Mouse (Mus musculus) limb, embryonic 13.5 days (tissue): Measurements from ENCODE around the gene Krtap15. TPM values are rescaled to one million over a fixed set of nuclear protein-coding genes. Genes with fewer than 3 reads are reported as not detected.

Experiments used
- ATAC-seq: fragments of 200-750 bp; cut with Nextera tagmentation; 2 replicates; pipeline ENCODE4 v1.8.0; 2017; ENCODE audit warnings: low read depth, moderate number of reproducible peaks, moderate TSS enrichment; ENCODE audit not compliant: low FRiP score
- H3K27ac ChIP-seq: fragments of 300-500 bp; sonication (generic); 2 replicates; pipeline ENCODE4 v1.5.1; 2015; ENCODE audit warnings: inconsistent platforms, mild to moderate bottlenecking, moderate library complexity
- H3K27me3 ChIP-seq: fragments of 300-500 bp; sonication (generic); 2 replicates; pipeline ENCODE4 v1.6.1; 2015; ENCODE audit warnings: mild to moderate bottlenecking, inconsistent platforms
- H3K36me3 ChIP-seq: fragments of 300-500 bp; sonication (generic); 2 replicates; pipeline ENCODE4 v1.6.1; 2015; ENCODE audit warnings: inconsistent platforms, mild to moderate bottlenecking, moderate library complexity
- H3K4me1 ChIP-seq: fragments of 300-500 bp; sonication (generic); 2 replicates; pipeline ENCODE4 v1.6.1; 2015; ENCODE audit warnings: inconsistent platforms
- H3K4me2 ChIP-seq: fragments of 300-500 bp; sonication (generic); replicated peaks from 2 replicates; pipeline ENCODE4 v1.6.1; 2015; ENCODE audit warnings: inconsistent platforms, mild to moderate bottlenecking, moderate library complexity
- H3K4me3 ChIP-seq: fragments of 300-500 bp; sonication (generic); 2 replicates; pipeline ENCODE4 v1.5.1; 2015; ENCODE audit warnings: moderate library complexity, mild to moderate bottlenecking, inconsistent platforms
- H3K9ac ChIP-seq: fragments of 300-500 bp; sonication (generic); 2 replicates; pipeline ENCODE4 v1.6.1; 2015; ENCODE audit warnings: mild to moderate bottlenecking, inconsistent platforms
- H3K9me3 ChIP-seq: fragments of 300-500 bp; sonication (generic); 2 replicates; pipeline ENCODE4 v1.6.1; 2016; ENCODE audit warnings: inconsistent platforms
- WGBS: fragments of 180-500 bp; shearing (Covaris S2); methylation state at CpG from one replicate; pipeline ENCODE4 v1.1.7; 2015; 5-methylcytosine and 5-hydroxymethylcytosine counted together
- polyA plus RNA-seq: library from polyadenylated mRNA; unstranded; fragments of >200 nt; fragmentation: Nextera tagmentation; extraction: Ambion mirVana; gene quantifications from 2 replicates; pipeline ENCODE4 v1.2.1, GENCODE M21; 2015

Krtap15 gene
- polyA plus RNA-seq, 1 experiment from 2014 or later: not detected

DNA sequence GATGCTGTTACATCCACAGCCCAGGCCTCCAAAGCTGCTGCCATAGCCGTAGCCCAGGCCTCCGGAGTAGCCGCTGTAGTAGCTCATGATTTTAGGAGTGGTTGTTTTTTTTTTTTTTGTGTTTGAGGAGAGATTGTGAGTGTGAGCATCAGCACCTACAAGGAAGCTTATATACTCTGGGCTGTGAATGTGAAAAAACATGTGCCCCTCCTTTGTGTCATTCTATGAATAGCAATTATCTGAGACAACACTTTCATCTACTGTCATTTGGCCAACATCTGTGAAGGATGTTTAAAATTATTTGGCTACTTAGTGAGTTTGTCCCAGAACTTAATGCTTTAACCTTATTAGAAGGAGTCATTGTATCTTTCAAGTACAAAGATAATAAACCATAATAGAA, 54.2 kb downstream of the Krtap15 start, which contains the start of gene Krtap19-2:
TSS of gene Krtap19-2 (minus strand) at position 101 of the 400 bp plus-strand sequence.
- no peak for ATAC-seq
- H3K9me3 ChIP-seq: no peaks in the 10 kb centered on the region
- no peak within 1 kb of the TSS for H3K4me3 ChIP-seq
- no peak within 1 kb of the TSS for H3K9ac ChIP-seq
- H3K27ac ChIP-seq: no peak within 1 kb of the TSS
- no peak within 1 kb of the TSS for H3K4me2 ChIP-seq
- no peaks in the 10 kb centered on the region for H3K27me3 ChIP-seq
- H3K4me1 ChIP-seq: no peaks in the 10 kb centered on the region
- 94% methylated on average over 3 of the region's 3 CpGs for WGBS
- no peaks in the 10 kb centered on the region for H3K36me3 ChIP-seq

DNA sequence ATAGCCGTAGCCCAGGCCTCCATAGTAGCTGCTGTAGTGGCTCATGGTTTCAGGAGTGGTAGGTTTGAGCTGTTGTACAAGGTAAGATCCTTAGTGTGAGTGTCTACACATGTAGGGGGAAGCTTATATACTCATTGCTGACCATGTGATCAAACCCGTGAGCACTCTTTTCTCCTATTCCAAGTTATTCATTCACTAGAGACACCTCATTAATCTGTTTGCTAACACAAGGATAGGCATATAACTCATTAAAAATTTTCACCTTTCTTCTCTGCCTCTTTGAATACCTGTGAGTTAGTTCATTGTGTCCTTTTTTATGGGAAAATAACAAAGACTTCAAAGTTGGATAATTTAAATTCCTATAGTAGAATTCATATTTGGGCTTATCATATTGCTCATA, 57.9 kb downstream of the Krtap15 start, which contains the start of gene Krtap19-3:
TSS of gene Krtap19-3 (minus strand) at position 101 of the 400 bp plus-strand sequence.
- ATAC-seq: no peak
- 92% methylated on average over 2 of the region's 2 CpGs for WGBS
- no peak within 1 kb of the TSS for H3K27ac ChIP-seq
- H3K36me3 ChIP-seq: no peaks in the 10 kb centered on the region
- H3K4me3 ChIP-seq: no peak within 1 kb of the TSS
- H3K27me3 ChIP-seq: no peaks in the 10 kb centered on the region
- H3K4me2 ChIP-seq: no peak within 1 kb of the TSS
- no peaks in the 10 kb centered on the region for H3K4me1 ChIP-seq
- no peak within 1 kb of the TSS for H3K9ac ChIP-seq
- no peaks in the 10 kb centered on the region for H3K9me3 ChIP-seq

Other genes with a start within 250 kb of the Krtap15 start
- gene Krtap24-1, start 207.9 kb upstream of the Krtap15 start, polyA plus RNA-seq: not detected in 2 replicates
- not detected in 2 replicates for gene 2310079G19Rik, start 192.5 kb upstream of the Krtap15 start, polyA plus RNA-seq
- gene Krtap26-1, start 172.4 kb upstream of the Krtap15 start, polyA plus RNA-seq: not detected in 2 replicates
- gene Krtap27-1, start 148.5 kb upstream of the Krtap15 start, polyA plus RNA-seq: not detected in 2 replicates
- gene 2310061N02Rik, start 112.3 kb upstream of the Krtap15 start, polyA plus RNA-seq: not detected in 2 replicates
- not detected in 2 replicates for gene Krtap13-1, start 91.4 kb upstream of the Krtap15 start, polyA plus RNA-seq
- not detected in 2 replicates for gene Krtap13, start 68.6 kb upstream of the Krtap15 start, polyA plus RNA-seq
- not detected in 2 replicates for gene 2310034C09Rik, start 61.4 kb upstream of the Krtap15 start, polyA plus RNA-seq
- not detected in 2 replicates for gene 2310057N15Rik, start 46.0 kb upstream of the Krtap15 start, polyA plus RNA-seq
- not detected in 2 replicates for gene Gm5965, start 42.3 kb upstream of the Krtap15 start, polyA plus RNA-seq
- gene Gm20741, start 8.0 kb upstream of the Krtap15 start, polyA plus RNA-seq: not detected in 2 replicates
- gene Krtap14, start 5.9 kb downstream of the Krtap15 start, polyA plus RNA-seq: not detected in 2 replicates
- not detected in 2 replicates for gene Krtap19-1, start 49.2 kb downstream of the Krtap15 start, polyA plus RNA-seq
- gene Krtap19-2, start 54.1 kb downstream of the Krtap15 start, polyA plus RNA-seq: not detected in 2 replicates
- gene Krtap19-3, start 57.8 kb downstream of the Krtap15 start, polyA plus RNA-seq: not detected in 2 replicates
- not detected in 2 replicates for gene Krtap19-4, start 64.9 kb downstream of the Krtap15 start, polyA plus RNA-seq
- not detected in 2 replicates for gene Krtap19-5, start 76.2 kb downstream of the Krtap15 start, polyA plus RNA-seq
- gene Krtap19-9b, start 112.0 kb downstream of the Krtap15 start, polyA plus RNA-seq: not detected in 2 replicates
- not detected in 2 replicates for gene Krtap16-3, start 142.7 kb downstream of the Krtap15 start, polyA plus RNA-seq
- not detected in 2 replicates for gene Krtap22-2, start 190.5 kb downstream of the Krtap15 start, polyA plus RNA-seq
- not detected in 2 replicates for gene Gm10229, start 195.1 kb downstream of the Krtap15 start, polyA plus RNA-seq
- gene Krtap6-1, start 211.5 kb downstream of the Krtap15 start, polyA plus RNA-seq: not detected in 2 replicates
- not detected in 2 replicates for gene Gm10228, start 221.3 kb downstream of the Krtap15 start, polyA plus RNA-seq
- not detected in 2 replicates for gene Krtap6-5, start 227.7 kb downstream of the Krtap15 start, polyA plus RNA-seq
- gene 1110025L11Rik, start 243.8 kb downstream of the Krtap15 start, polyA plus RNA-seq: not detected in 2 replicates